Mouse (Mus musculus) cerebellum, adult (tissue): ENCODE data around the gene Dpm3.
"Not testable (repeated sequence)": the region's sequence is repeated elsewhere in the genome, so short reads cannot be mapped to it uniquely, and the experiment has no call there.

ENCODE experiments used
- ATAC-seq: cut with Nextera tagmentation; 2 replicates; pipeline ENCODE4 v1.9.2; 2017; ENCODE audit warnings: mild to moderate bottlenecking, moderate library complexity, mixed read lengths; ENCODE audit not compliant: insufficient number of reproducible peaks, low FRiP score, low TSS enrichment

The Dpm3 gene

GRCm38 (mm10) chr3:89259076-89259475 is at the start of gene Dpm3:
Gene Dpm3 (plus strand): TSS chr3:89259358.
- ATAC-seq: no peak

- ATAC-seq: no peak
These were observed 49.4 kb upstream of the Dpm3 start for GRCm38 (mm10) chr3:89209731-89210130.

GRCm38 (mm10) chr3:89210162-89210561 is 49.0 kb upstream of the Dpm3 start:
- no peak for ATAC-seq

- no peak for ATAC-seq
These were observed 48.4 kb upstream of the Dpm3 start for GRCm38 (mm10) chr3:89210731-89211130.

GRCm38 (mm10) chr3:89213803-89214530 is 45.2 kb upstream of the Dpm3 start:
- peak; percentile 79 for ATAC-seq

- ATAC-seq: no peak
These were observed 44.3 kb upstream of the Dpm3 start, which contains the start of gene Thbs3 for GRCm38 (mm10) chr3:89214681-89215411. Gene Thbs3 (plus strand): TSS chr3:89215180.

GRCm38 (mm10) chr3:89215853-89216252 is 43.3 kb upstream of the Dpm3 start:
- peak; percentile 16; the same call in 1 of the 2 replicates for ATAC-seq

GRCm38 (mm10) chr3:89216407-89216806 is 42.8 kb upstream of the Dpm3 start:
- ATAC-seq: not testable (repeated sequence)

- no peak for ATAC-seq
These were observed 40.9 kb upstream of the Dpm3 start for GRCm38 (mm10) chr3:89218271-89218670.

GRCm38 (mm10) chr3:89219546-89219945 is 39.6 kb upstream of the Dpm3 start:
- ATAC-seq: no peak

- no peak for ATAC-seq
These were observed 38.0 kb upstream of the Dpm3 start for GRCm38 (mm10) chr3:89221167-89221566.

- ATAC-seq: no peak
These were observed 34.4 kb upstream of the Dpm3 start for GRCm38 (mm10) chr3:89224796-89225195.

GRCm38 (mm10) chr3:89225321-89225815 is 33.8 kb upstream of the Dpm3 start:
- no peak for ATAC-seq

- no peak for ATAC-seq
These were observed 33.2 kb upstream of the Dpm3 start for GRCm38 (mm10) chr3:89225918-89226317.

- no peak for ATAC-seq
These were observed 32.8 kb upstream of the Dpm3 start for GRCm38 (mm10) chr3:89226361-89226760.

GRCm38 (mm10) chr3:89226900-89227299 is 32.3 kb upstream of the Dpm3 start, which contains the start of gene Mtx1:
Gene Mtx1 (minus strand): TSS chr3:89227088.
- no peak for ATAC-seq

GRCm38 (mm10) chr3:89227307-89228179 is 31.6 kb upstream of the Dpm3 start:
- no peak for ATAC-seq

- ATAC-seq: peak; percentile 69
These were observed 31.0 kb upstream of the Dpm3 start for GRCm38 (mm10) chr3:89228180-89228549.

- ATAC-seq: no peak
These were observed 30.3 kb upstream of the Dpm3 start, which contains the start of gene Muc1 for GRCm38 (mm10) chr3:89228836-89229235. Gene Muc1 (plus strand): TSS chr3:89229057.

GRCm38 (mm10) chr3:89229276-89229675 is 29.9 kb upstream of the Dpm3 start:
- ATAC-seq: no peak
